Mouse (Mus musculus): Measurements from ENCODE around the gene Fstl1. TPM values are rescaled to one million over a fixed set of nuclear protein-coding genes. Genes with fewer than 3 reads are reported as not detected.

Gene Fstl1
- polyA plus RNA-seq, 1 experiment from 2014 or later: 15.5 TPM

- H3K27ac ChIP-seq (ENCODE audit: low read depth): no peak overlapping the region
- TF ChIP-seq CTCF (IDR thresholded peaks at IDR 0.05; ENCODE audit: low read depth) (no peak), EP300 (IDR thresholded peaks at IDR 0.05; ENCODE audit: low read depth) (no peak)
- no peak overlapping the region for H3K4me3 ChIP-seq (ENCODE audit: low read depth, low read length)
- H3K9ac ChIP-seq (replicated peaks): no peak overlapping the region
- WGBS (ENCODE audit: insufficient replicate concordance): 32% methylated on average over 1 of the region's 1 CpGs
- H3K27me3 ChIP-seq (ENCODE audit: insufficient read depth, low read length): peaks cover 14% of the 10 kb centered on the region
- no peak overlapping the region for H3K4me2 ChIP-seq (ENCODE audit: low read depth, low read length)
- no peaks in the 10 kb centered on the region for H3K36me3 ChIP-seq (replicated peaks; ENCODE audit: insufficient read depth, low read length)
- H3K9me3 ChIP-seq (ENCODE audit: low read length): no peaks in the 10 kb centered on the region
- H3K4me1 ChIP-seq (ENCODE audit: insufficient read depth): peaks cover 9% of the 10 kb centered on the region
- ATAC-seq (no peak), DNase-seq (no peak)
These were observed 3.7 kb downstream of the Fstl1 start for GRCm38 (mm10) chr16:37780386-37780785.

- Histone ChIP-seq H3K4me1 (ENCODE audit: insufficient read depth) (peaks cover 9% of the 10 kb centered on the region), H3K27me3 (ENCODE audit: insufficient read depth, low read length) (peaks cover 14% of the 10 kb centered on the region), H3K4me3 (ENCODE audit: low read depth, low read length) (no peak overlapping the region), H3K27ac (ENCODE audit: low read depth) (no peak overlapping the region), H3K9ac (replicated peaks) (no peak overlapping the region), H3K4me2 (ENCODE audit: low read depth, low read length) (no peak overlapping the region), H3K9me3 (ENCODE audit: low read length) (no peaks in the 10 kb centered on the region), H3K36me3 (replicated peaks; ENCODE audit: insufficient read depth, low read length) (no peaks in the 10 kb centered on the region)
- no peak for TF ChIP-seq EP300 (IDR thresholded peaks at IDR 0.05; ENCODE audit: low read depth)
- TF ChIP-seq CTCF (IDR thresholded peaks at IDR 0.05; ENCODE audit: low read depth): no peak
- ATAC-seq: no peak
- WGBS (ENCODE audit: insufficient replicate concordance): 77% methylated on average over 3 of the region's 3 CpGs
- DNase-seq: no peak
These were observed 4.2 kb downstream of the Fstl1 start for GRCm38 (mm10) chr16:37780911-37781310.

- DNase-seq (no peak), ATAC-seq (no peak)
- Histone ChIP-seq H3K36me3 (replicated peaks; ENCODE audit: insufficient read depth, low read length) (no peaks in the 10 kb centered on the region), H3K27ac (ENCODE audit: low read depth) (no peak overlapping the region), H3K9ac (replicated peaks) (no peak overlapping the region), H3K4me2 (ENCODE audit: low read depth, low read length) (no peak overlapping the region), H3K9me3 (ENCODE audit: low read length) (no peaks in the 10 kb centered on the region), H3K27me3 (ENCODE audit: insufficient read depth, low read length) (no peaks in the 10 kb centered on the region), H3K4me3 (ENCODE audit: low read depth, low read length) (no peak overlapping the region), H3K4me1 (ENCODE audit: insufficient read depth) (no peaks in the 10 kb centered on the region)
- 71% methylated on average over 3 of the region's 3 CpGs for WGBS (ENCODE audit: insufficient replicate concordance)
- TF ChIP-seq CTCF (IDR thresholded peaks at IDR 0.05; ENCODE audit: low read depth): no peak
- TF ChIP-seq EP300 (IDR thresholded peaks at IDR 0.05; ENCODE audit: low read depth): no peak
These were observed 7.9 kb downstream of the Fstl1 start for GRCm38 (mm10) chr16:37784526-37784925.

- DNase-seq (no peak), ATAC-seq (no peak)
- H3K9me3 ChIP-seq (ENCODE audit: low read length): no peaks in the 10 kb centered on the region
- H3K4me3 ChIP-seq (ENCODE audit: low read depth, low read length): no peak overlapping the region
- H3K36me3 ChIP-seq (replicated peaks; ENCODE audit: insufficient read depth, low read length): no peaks in the 10 kb centered on the region
- no peaks in the 10 kb centered on the region for H3K27me3 ChIP-seq (ENCODE audit: insufficient read depth, low read length)
- H3K9ac ChIP-seq (replicated peaks): no peak overlapping the region
- WGBS (ENCODE audit: insufficient replicate concordance): 60% methylated on average over 9 of the region's 9 CpGs
- TF ChIP-seq CTCF (IDR thresholded peaks at IDR 0.05; ENCODE audit: low read depth) (no peak), EP300 (IDR thresholded peaks at IDR 0.05; ENCODE audit: low read depth) (no peak)
- H3K27ac ChIP-seq (ENCODE audit: low read depth): no peak overlapping the region
- no peak overlapping the region for H3K4me2 ChIP-seq (ENCODE audit: low read depth, low read length)
- H3K4me1 ChIP-seq (ENCODE audit: insufficient read depth): no peaks in the 10 kb centered on the region
These were observed 11.0 kb downstream of the Fstl1 start for GRCm38 (mm10) chr16:37787558-37788194.

GRCm38 (mm10) chr16:37788367-37789014 lies 11.8 kb downstream of the Fstl1 start:
- DNase-seq: no peak
- WGBS (ENCODE audit: insufficient replicate concordance): 35% methylated on average over 12 of the region's 12 CpGs
- ATAC-seq: peak; percentile 40; the same call in 1 of the 2 replicates
- Histone ChIP-seq H3K4me1 (ENCODE audit: insufficient read depth) (no peaks in the 10 kb centered on the region), H3K9ac (replicated peaks) (no peak overlapping the region), H3K36me3 (replicated peaks; ENCODE audit: insufficient read depth, low read length) (no peaks in the 10 kb centered on the region), H3K27ac (ENCODE audit: low read depth) (no peak overlapping the region), H3K9me3 (ENCODE audit: low read length) (no peaks in the 10 kb centered on the region), H3K4me2 (ENCODE audit: low read depth, low read length) (no peak overlapping the region), H3K4me3 (ENCODE audit: low read depth, low read length) (no peak overlapping the region), H3K27me3 (ENCODE audit: insufficient read depth, low read length) (no peaks in the 10 kb centered on the region)
- TF ChIP-seq CTCF (IDR thresholded peaks at IDR 0.05; ENCODE audit: low read depth) (no peak), EP300 (IDR thresholded peaks at IDR 0.05; ENCODE audit: low read depth) (no peak)

GRCm38 (mm10) chr16:37789015-37789381 lies 12.3 kb downstream of the Fstl1 start:
- no peak overlapping the region for H3K9ac ChIP-seq (replicated peaks)
- H3K27me3 ChIP-seq (ENCODE audit: insufficient read depth, low read length): no peaks in the 10 kb centered on the region
- no peak overlapping the region for H3K27ac ChIP-seq (ENCODE audit: low read depth)
- ATAC-seq (no peak), DNase-seq (no peak)
- no peaks in the 10 kb centered on the region for H3K9me3 ChIP-seq (ENCODE audit: low read length)
- no peak overlapping the region for H3K4me2 ChIP-seq (ENCODE audit: low read depth, low read length)
- H3K4me3 ChIP-seq (ENCODE audit: low read depth, low read length): no peak overlapping the region
- H3K4me1 ChIP-seq (ENCODE audit: insufficient read depth): no peaks in the 10 kb centered on the region
- TF ChIP-seq CTCF (IDR thresholded peaks at IDR 0.05; ENCODE audit: low read depth) (no peak), EP300 (IDR thresholded peaks at IDR 0.05; ENCODE audit: low read depth) (no peak)
- no peaks in the 10 kb centered on the region for H3K36me3 ChIP-seq (replicated peaks; ENCODE audit: insufficient read depth, low read length)
- WGBS (ENCODE audit: insufficient replicate concordance): 77% methylated on average over 6 of the region's 6 CpGs

Measured in liver, postnatal 0 days (tissue).